Mouse (Mus musculus): ENCODE data around the gene Dnaic2. TPM values are rescaled to one million over a fixed set of nuclear protein-coding genes. Genes with fewer than 3 reads are reported as not detected.

The Dnaic2 gene
- polyA plus RNA-seq, 1 experiment from 2014 or later = 1.9 TPM

DNA sequence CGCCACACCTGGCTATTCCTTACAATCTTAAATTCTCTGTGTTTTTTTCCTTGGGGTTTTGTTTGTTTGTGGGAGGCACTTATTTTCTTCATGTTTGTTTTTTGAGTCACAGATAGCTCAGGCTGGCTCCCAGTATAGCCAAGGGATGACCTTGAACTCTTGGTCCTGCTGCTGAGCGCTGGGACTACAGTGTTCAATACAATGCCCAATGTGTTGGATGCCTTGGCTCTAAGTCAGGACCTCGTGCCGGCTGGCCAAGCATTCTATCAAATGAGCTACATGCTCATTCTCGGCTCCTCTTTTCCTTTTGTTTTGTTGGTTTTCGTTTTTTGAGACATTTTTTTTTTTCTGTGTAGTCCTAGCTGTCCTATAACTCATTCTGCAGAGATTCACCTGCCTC is 33.8 kb upstream of the Dnaic2 start:
- no peak for DNase-seq
- Histone ChIP-seq H3K4me1 (ENCODE audit: control insufficient read depth, insufficient read depth, low read length) (no peaks in the 10 kb centered on the region), H3K9ac (replicated peaks; ENCODE audit: low read length) (no peak overlapping the region), H3K9me3 (ENCODE audit: control insufficient read depth, low read length) (no peaks in the 10 kb centered on the region), H3K27ac (replicated peaks; ENCODE audit: low read depth, low read length) (no peak overlapping the region), H3K4me2 (ENCODE audit: low read length) (no peak overlapping the region), H3K27me3 (ENCODE audit: control insufficient read depth, insufficient read depth, low read length) (no peaks in the 10 kb centered on the region), H3K4me3 (replicated peaks; ENCODE audit: low read depth, low read length) (no peak overlapping the region), H3K36me3 (ENCODE audit: control insufficient read depth, insufficient read depth, low read length) (no peaks in the 10 kb centered on the region)
- no peak for ATAC-seq (ENCODE audit: low FRiP score, low TSS enrichment)
- 90% methylated on average over 6 of the region's 6 CpGs for WGBS

DNA sequence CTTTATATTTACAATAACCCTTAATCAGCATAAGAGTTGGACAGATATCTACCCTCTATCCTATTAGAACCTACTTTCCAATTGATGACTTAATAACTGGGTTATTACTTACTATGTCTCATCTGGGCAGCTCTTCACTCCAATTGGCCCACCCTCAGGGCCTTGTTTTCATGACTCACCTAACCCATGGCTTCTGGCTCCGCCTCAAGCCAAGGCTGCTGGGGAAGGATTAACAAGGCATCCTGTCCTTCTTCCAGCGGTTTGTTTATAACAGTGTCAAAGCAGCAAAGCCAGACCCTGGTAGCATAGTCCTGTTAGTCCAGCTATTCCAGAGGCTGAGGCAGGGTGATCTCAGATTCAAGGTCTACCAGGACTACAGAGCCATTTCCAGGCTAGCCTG is 32.8 kb upstream of the Dnaic2 start:
- Histone ChIP-seq H3K27me3 (ENCODE audit: control insufficient read depth, insufficient read depth, low read length) (no peaks in the 10 kb centered on the region), H3K9ac (replicated peaks; ENCODE audit: low read length) (no peak overlapping the region), H3K4me1 (ENCODE audit: control insufficient read depth, insufficient read depth, low read length) (no peaks in the 10 kb centered on the region), H3K4me3 (replicated peaks; ENCODE audit: low read depth, low read length) (no peak overlapping the region), H3K9me3 (ENCODE audit: control insufficient read depth, low read length) (no peaks in the 10 kb centered on the region), H3K36me3 (ENCODE audit: control insufficient read depth, insufficient read depth, low read length) (no peaks in the 10 kb centered on the region), H3K27ac (replicated peaks; ENCODE audit: low read depth, low read length) (no peak overlapping the region), H3K4me2 (ENCODE audit: low read length) (no peak overlapping the region)
- DNase-seq = no peak
- WGBS = 78% methylated on average over 2 of the region's 2 CpGs
- no peak for ATAC-seq (ENCODE audit: low FRiP score, low TSS enrichment)

GRCm38 (mm10) chr11:114698496-114698895 is 28.7 kb upstream of the Dnaic2 start:
- no peak for ATAC-seq (ENCODE audit: low FRiP score, low TSS enrichment)

DNA sequence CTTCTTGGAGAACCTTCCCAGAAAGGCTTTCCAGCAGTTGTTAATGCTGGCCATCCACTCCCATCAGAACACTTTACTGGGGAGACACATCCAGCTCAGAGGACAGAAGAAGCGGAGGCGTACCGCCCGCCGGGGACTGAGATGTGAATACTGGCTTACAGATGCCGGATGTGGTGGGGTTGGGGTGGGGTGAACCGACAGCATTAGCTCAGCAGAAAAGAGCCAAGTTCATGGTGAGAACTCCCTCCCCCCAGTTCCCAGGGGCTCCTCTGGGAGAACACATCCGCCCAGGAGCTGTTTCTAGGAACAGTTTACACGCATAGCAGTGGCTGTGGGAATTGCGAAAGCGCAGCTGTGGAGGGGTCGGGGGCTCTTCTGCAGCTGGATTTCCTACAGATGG is 27.7 kb upstream of the Dnaic2 start:
- Histone ChIP-seq H3K36me3 (ENCODE audit: control insufficient read depth, insufficient read depth, low read length) (no peaks in the 10 kb centered on the region), H3K4me3 (replicated peaks; ENCODE audit: low read depth, low read length) (no peak overlapping the region), H3K27me3 (ENCODE audit: control insufficient read depth, insufficient read depth, low read length) (no peaks in the 10 kb centered on the region), H3K9me3 (ENCODE audit: control insufficient read depth, low read length) (no peaks in the 10 kb centered on the region), H3K4me1 (ENCODE audit: control insufficient read depth, insufficient read depth, low read length) (peaks cover 13% of the 10 kb centered on the region), H3K9ac (replicated peaks; ENCODE audit: low read length) (no peak overlapping the region), H3K4me2 (ENCODE audit: low read length) (no peak overlapping the region), H3K27ac (replicated peaks; ENCODE audit: low read depth, low read length) (no peak overlapping the region)
- WGBS = 89% methylated on average over 12 of the region's 12 CpGs
- ATAC-seq (ENCODE audit: low FRiP score, low TSS enrichment) = no peak
- no peak for DNase-seq

More at GRCm38 (mm10) chr11:114698496-114698895, 28.7 kb upstream of the Dnaic2 start:
- Histone ChIP-seq H3K9me3 (ENCODE audit: control insufficient read depth, low read length) (no peaks in the 10 kb centered on the region), H3K27me3 (ENCODE audit: control insufficient read depth, insufficient read depth, low read length) (no peaks in the 10 kb centered on the region), H3K4me1 (ENCODE audit: control insufficient read depth, insufficient read depth, low read length) (peaks cover 3% of the 10 kb centered on the region; the same call in 1 of the 2 replicates), H3K27ac (replicated peaks; ENCODE audit: low read depth, low read length) (no peak overlapping the region), H3K9ac (replicated peaks; ENCODE audit: low read length) (no peak overlapping the region), H3K4me2 (ENCODE audit: low read length) (no peak overlapping the region), H3K4me3 (replicated peaks; ENCODE audit: low read depth, low read length) (no peak overlapping the region), H3K36me3 (ENCODE audit: control insufficient read depth, insufficient read depth, low read length) (no peaks in the 10 kb centered on the region)
- 94% methylated on average over 7 of the region's 7 CpGs for WGBS
- no peak for DNase-seq

GRCm38 (mm10) chr11:114702311-114702995 is 24.8 kb upstream of the Dnaic2 start:
- Histone ChIP-seq H3K36me3 (ENCODE audit: control insufficient read depth, insufficient read depth, low read length) (no peaks in the 10 kb centered on the region), H3K9ac (replicated peaks; ENCODE audit: low read length) (no peak overlapping the region), H3K27ac (replicated peaks; ENCODE audit: low read depth, low read length) (0 out of 2 replicates have a peak overlapping the region, but pooled peaks have one; percentile 14), H3K9me3 (ENCODE audit: control insufficient read depth, low read length) (no peaks in the 10 kb centered on the region), H3K4me3 (replicated peaks; ENCODE audit: low read depth, low read length) (no peak overlapping the region), H3K4me1 (ENCODE audit: control insufficient read depth, insufficient read depth, low read length) (peaks cover 18% of the 10 kb centered on the region), H3K27me3 (ENCODE audit: control insufficient read depth, insufficient read depth, low read length) (no peaks in the 10 kb centered on the region), H3K4me2 (ENCODE audit: low read length) (no peak overlapping the region)
- 88% methylated on average over 15 of the region's 15 CpGs for WGBS
- ATAC-seq (ENCODE audit: low FRiP score, low TSS enrichment) (no peak), DNase-seq (no peak)

GRCm38 (mm10) chr11:114702996-114703361 is 24.2 kb upstream of the Dnaic2 start:
- WGBS = 85% methylated on average over 6 of the region's 6 CpGs
- no peak overlapping the region for H3K4me3 ChIP-seq (replicated peaks; ENCODE audit: low read depth, low read length)
- H3K9ac ChIP-seq (replicated peaks; ENCODE audit: low read length) = no peak overlapping the region
- ATAC-seq (ENCODE audit: low FRiP score, low TSS enrichment) (no peak), DNase-seq (no peak)
- H3K36me3 ChIP-seq (ENCODE audit: control insufficient read depth, insufficient read depth, low read length) = no peaks in the 10 kb centered on the region
- no peaks in the 10 kb centered on the region for H3K9me3 ChIP-seq (ENCODE audit: control insufficient read depth, low read length)
- H3K4me1 ChIP-seq (ENCODE audit: control insufficient read depth, insufficient read depth, low read length) = peaks cover 18% of the 10 kb centered on the region
- no peaks in the 10 kb centered on the region for H3K27me3 ChIP-seq (ENCODE audit: control insufficient read depth, insufficient read depth, low read length)
- no peak overlapping the region for H3K4me2 ChIP-seq (ENCODE audit: low read length)
- 0 out of 2 replicates have a peak overlapping the region, but pooled peaks have one; percentile 14 for H3K27ac ChIP-seq (replicated peaks; ENCODE audit: low read depth, low read length)

DNA sequence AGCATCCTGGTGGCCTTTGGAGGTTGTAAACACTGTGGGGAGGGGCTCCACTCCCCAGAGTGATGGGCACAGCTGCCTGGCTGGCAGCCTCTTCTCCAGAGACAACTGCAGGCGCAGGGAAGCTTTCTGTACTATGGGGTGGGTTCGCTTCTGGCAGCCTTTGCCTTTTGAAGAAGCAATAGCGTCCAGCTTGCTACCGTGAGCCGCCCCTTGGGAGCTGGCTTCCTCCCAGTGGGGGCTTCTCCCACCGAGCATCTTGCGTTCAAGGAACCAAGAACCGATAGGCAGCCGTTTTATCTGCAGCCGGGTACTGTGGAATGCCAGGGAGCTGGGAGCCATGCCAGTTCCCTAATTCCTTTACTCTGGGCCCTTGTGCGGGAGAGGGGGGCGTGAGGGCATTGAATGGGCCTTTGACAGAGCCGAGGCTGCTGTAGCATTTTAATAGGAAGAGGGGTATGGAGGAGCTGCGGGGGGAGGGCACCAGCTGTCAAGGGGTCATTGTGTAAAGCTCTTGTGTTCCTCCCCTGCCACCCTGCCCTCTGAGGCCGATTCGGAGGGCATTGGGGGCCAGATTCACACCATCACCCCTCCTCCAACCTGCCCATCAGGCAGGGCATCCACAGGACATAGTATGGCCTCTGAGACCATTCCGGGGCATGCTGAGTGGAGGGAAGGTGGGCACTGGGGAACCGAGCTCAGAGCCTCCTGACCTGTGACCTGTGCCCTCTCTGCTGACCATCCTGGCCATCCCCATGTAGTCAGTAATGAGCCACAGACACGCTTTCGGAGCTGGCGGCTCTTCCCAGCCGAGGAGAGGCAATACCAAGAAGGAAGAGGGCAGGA is 22.9 kb upstream of the Dnaic2 start:
- Histone ChIP-seq H3K4me2 (ENCODE audit: low read length) (0 out of 2 replicates have a peak overlapping the region, but pooled peaks have one; percentile 25), H3K4me1 (ENCODE audit: control insufficient read depth, insufficient read depth, low read length) (peaks cover 18% of the 10 kb centered on the region), H3K9me3 (ENCODE audit: control insufficient read depth, low read length) (no peaks in the 10 kb centered on the region), H3K27ac (replicated peaks; ENCODE audit: low read depth, low read length) (peak overlapping the region; percentile 68), H3K27me3 (ENCODE audit: control insufficient read depth, insufficient read depth, low read length) (no peaks in the 10 kb centered on the region), H3K9ac (replicated peaks; ENCODE audit: low read length) (peak overlapping the region; percentile 23; the same call in 1 of the 2 replicates), H3K4me3 (replicated peaks; ENCODE audit: low read depth, low read length) (no peak overlapping the region), H3K36me3 (ENCODE audit: control insufficient read depth, insufficient read depth, low read length) (no peaks in the 10 kb centered on the region)
- WGBS = 32% methylated on average over 22 of the region's 22 CpGs
- peak; percentile 85 for DNase-seq
- ATAC-seq (ENCODE audit: low FRiP score, low TSS enrichment) = peak; percentile 85

DNA sequence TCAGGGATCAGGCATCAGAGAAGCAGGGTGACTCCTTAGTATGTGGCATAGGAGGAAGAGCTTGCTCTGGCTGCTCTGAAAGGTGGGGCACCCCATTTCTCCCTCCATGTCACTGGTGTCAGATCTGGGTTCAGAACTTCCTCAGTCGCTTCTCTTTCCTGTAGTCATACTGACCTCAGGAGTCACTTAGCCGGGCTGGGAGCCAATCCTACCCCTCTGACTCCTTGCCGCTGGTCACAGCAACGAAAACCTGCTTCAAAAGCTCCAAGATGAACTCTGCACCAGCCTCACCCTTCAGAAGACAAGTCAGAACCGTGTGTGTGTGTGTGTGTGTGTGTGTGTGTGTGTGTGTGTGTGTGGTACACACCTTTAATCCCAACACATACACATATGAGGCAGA is 20.9 kb upstream of the Dnaic2 start:
- Histone ChIP-seq H3K27me3 (ENCODE audit: control insufficient read depth, insufficient read depth, low read length) (no peaks in the 10 kb centered on the region), H3K27ac (replicated peaks; ENCODE audit: low read depth, low read length) (no peak overlapping the region), H3K36me3 (ENCODE audit: control insufficient read depth, insufficient read depth, low read length) (no peaks in the 10 kb centered on the region), H3K4me3 (replicated peaks; ENCODE audit: low read depth, low read length) (no peak overlapping the region), H3K4me2 (ENCODE audit: low read length) (no peak overlapping the region), H3K9me3 (ENCODE audit: control insufficient read depth, low read length) (no peaks in the 10 kb centered on the region), H3K9ac (replicated peaks; ENCODE audit: low read length) (no peak overlapping the region), H3K4me1 (ENCODE audit: control insufficient read depth, insufficient read depth, low read length) (peaks cover 18% of the 10 kb centered on the region)
- WGBS = 89% methylated on average over 5 of the region's 5 CpGs
- no peak for ATAC-seq (ENCODE audit: low FRiP score, low TSS enrichment)
- DNase-seq = no peak

All from midbrain, embryonic 14.5 days (tissue).